Mouse (Mus musculus) forebrain, embryonic 10.5 days (tissue): ENCODE data around the gene Uqcrc1. TPM values are rescaled to one million over a fixed set of nuclear protein-coding genes. Genes with fewer than 3 reads are reported as not detected.

ENCODE experiments used
- DNase-seq: peaks from one replicate; pipeline ENCODE4 v3.0.0-alpha.2; 2017; ENCODE audit warnings: low spot score; ENCODE audit errors: extremely low spot score
- H3K27ac ChIP-seq: fragments of 300-500 bp; sonication (generic); 2 replicates; pipeline ENCODE4 v1.5.1; 2016; ENCODE audit warnings: mild to moderate bottlenecking
- H3K27me3 ChIP-seq: fragments of 300-500 bp; sonication (generic); 2 replicates; pipeline ENCODE4 v1.6.1; 2016; ENCODE audit warnings: mild to moderate bottlenecking; ENCODE audit not compliant: poor library complexity, severe bottlenecking
- H3K36me3 ChIP-seq: fragments of 300-500 bp; sonication (generic); replicated peaks from 2 replicates; pipeline ENCODE4 v1.6.1; 2016; ENCODE audit warnings: mild to moderate bottlenecking, moderate library complexity
- H3K4me1 ChIP-seq: fragments of 300-500 bp; sonication (generic); 2 replicates; pipeline ENCODE4 v1.6.1; 2016
- H3K4me3 ChIP-seq: fragments of 300-500 bp; sonication (generic); 2 replicates; pipeline ENCODE4 v1.5.1; 2016; ENCODE audit warnings: mild to moderate bottlenecking, moderate library complexity
- H3K9me3 ChIP-seq: fragments of 300-500 bp; sonication (generic); 2 replicates; pipeline ENCODE4 v1.6.1; 2016; ENCODE audit warnings: mild to moderate bottlenecking, moderate library complexity
- WGBS: fragments of 180-500 bp; shearing (Covaris S2); methylation state at CpG from one replicate; pipeline ENCODE4 v1.1.7; 2016; 5-methylcytosine and 5-hydroxymethylcytosine counted together
- microRNA counts: library from miRNA; unstranded; fragments of <30 nt; microRNA quantifications from one replicate; lab custom pipeline; 2017
- microRNA-seq: library from miRNA; unstranded; fragments of <30 nt; microRNA quantifications from one replicate; pipeline ENCODE4, GENCODE M21; 2017
- polyA plus RNA-seq: library from polyadenylated mRNA; unstranded; fragments of >200 nt; fragmentation: Nextera tagmentation; extraction: Ambion mirVana; gene quantifications from 2 replicates; pipeline ENCODE4 v1.2.1, GENCODE M21; 2016

The Uqcrc1 gene
- polyA plus RNA-seq, 1 experiment from 2014 or later: 468 TPM

DNA sequence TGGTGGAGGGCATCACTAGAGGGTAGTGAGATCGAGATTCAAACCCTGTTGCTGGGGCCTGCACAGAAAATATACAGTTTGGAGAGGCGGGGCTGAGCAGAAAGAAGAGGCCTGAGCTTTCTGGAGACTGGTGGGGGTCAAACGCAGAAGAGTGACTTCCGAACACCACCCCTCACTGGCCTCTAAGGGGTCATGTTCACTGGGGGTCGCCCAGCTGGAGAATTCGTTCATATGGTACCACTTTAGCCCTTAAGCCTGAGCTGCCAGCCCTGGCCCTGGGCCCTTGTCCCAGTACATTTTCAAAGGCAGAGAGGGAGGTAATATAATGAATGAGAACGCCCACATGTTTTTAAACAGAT is 54.0 kb downstream of the Uqcrc1 start:
- 63% methylated on average over 7 of the region's 7 CpGs for WGBS
- H3K4me1 ChIP-seq: peaks cover 49% of the 10 kb centered on the region
- H3K4me3 ChIP-seq: no peak overlapping the region

DNA sequence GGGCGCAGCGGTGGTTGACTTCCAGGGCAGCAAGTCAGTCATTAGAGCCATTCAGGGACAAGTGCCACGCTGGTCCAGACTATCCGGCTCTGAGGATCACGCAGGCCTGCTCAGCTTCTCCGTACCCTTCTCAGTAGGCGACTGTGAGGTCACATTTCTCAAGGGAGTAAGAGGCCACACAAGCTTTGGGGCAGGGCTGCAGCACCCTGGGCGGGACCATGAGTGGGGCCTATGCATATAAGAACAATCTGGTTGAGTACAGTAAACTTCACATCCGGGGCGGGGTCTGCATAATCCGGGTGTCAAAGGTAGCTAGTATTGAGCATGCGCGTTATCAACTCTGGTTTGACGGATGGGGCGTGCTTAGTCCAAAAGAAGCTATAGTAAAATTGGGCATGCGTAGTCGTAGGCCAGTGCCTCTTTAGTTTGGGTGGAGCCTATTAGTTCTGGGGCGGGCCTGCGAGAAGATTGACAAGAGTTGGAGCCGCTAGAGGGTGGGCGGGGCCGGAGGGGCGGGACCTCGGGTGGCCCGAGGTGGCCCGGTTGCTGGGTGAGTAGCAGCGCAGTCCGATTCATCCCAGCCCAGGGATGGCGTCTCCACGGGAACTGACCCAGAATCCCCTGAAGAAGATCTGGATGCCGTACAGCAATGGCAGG is 55.1 kb downstream of the Uqcrc1 start, which contains the start of gene Pfkfb4:
TSS of gene Pfkfb4 (plus strand) at position 351 of the 657 bp plus-strand sequence.
- H3K4me3 ChIP-seq: peak within 1 kb of the TSS; percentile 67
- peak; percentile 94 for DNase-seq
- 2% methylated on average over 31 of the region's 31 CpGs for WGBS
- H3K27ac ChIP-seq: peak within 1 kb of the TSS; percentile 90
- H3K9me3 ChIP-seq: no peaks in the 10 kb centered on the region
- H3K27me3 ChIP-seq: no peaks in the 10 kb centered on the region
- no peaks in the 10 kb centered on the region for H3K36me3 ChIP-seq
- H3K4me1 ChIP-seq: peaks cover 57% of the 10 kb centered on the region

More for the DNA sequence above, 54.0 kb downstream of the Uqcrc1 start:
- Histone ChIP-seq H3K27me3 (no peaks in the 10 kb centered on the region), H3K9me3 (no peaks in the 10 kb centered on the region), H3K36me3 (no peaks in the 10 kb centered on the region), H3K27ac (0 out of 2 replicates have a peak overlapping the region, but pooled peaks have one; percentile 49)
- no peak for DNase-seq

DNA sequence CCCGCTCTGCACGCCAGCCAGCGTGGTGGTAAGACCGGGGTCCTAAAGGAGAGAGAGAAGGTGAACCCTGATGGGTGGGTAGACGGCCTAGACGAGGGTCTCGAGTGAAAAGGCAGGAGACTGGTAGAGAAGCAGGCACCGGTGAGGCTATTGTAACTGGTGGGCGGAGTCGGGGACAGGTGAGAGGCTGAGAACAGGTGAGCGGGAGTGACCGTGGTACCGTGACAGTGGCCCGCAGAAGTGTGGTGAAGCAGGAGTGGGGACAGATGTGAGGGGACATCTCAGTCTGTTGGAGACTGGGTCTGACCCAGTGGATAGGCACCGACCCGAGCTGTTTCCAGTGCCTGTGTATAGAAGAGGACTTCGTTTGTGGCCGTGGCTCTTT is 55.6 kb downstream of the Uqcrc1 start:
- Histone ChIP-seq H3K4me3 (peak overlapping the region; percentile 67), H3K9me3 (no peaks in the 10 kb centered on the region), H3K4me1 (peaks cover 57% of the 10 kb centered on the region), H3K27me3 (no peaks in the 10 kb centered on the region), H3K27ac (peak overlapping the region; percentile 90), H3K36me3 (no peaks in the 10 kb centered on the region)
- WGBS: 12% methylated on average over 18 of the region's 18 CpGs
- DNase-seq: no peak

GRCm38 (mm10) chr9:108992620-108993361 is 56.4 kb downstream of the Uqcrc1 start:
- DNase-seq: no peak
- H3K27me3 ChIP-seq: no peaks in the 10 kb centered on the region
- no peaks in the 10 kb centered on the region for H3K36me3 ChIP-seq
- 87% methylated on average over 9 of the region's 9 CpGs for WGBS
- H3K4me1 ChIP-seq: peaks cover 54% of the 10 kb centered on the region
- H3K4me3 ChIP-seq: peak overlapping the region; percentile 67
- H3K9me3 ChIP-seq: no peaks in the 10 kb centered on the region
- H3K27ac ChIP-seq: no peak overlapping the region

GRCm38 (mm10) chr9:108996411-108996810 is 60.0 kb downstream of the Uqcrc1 start:
- Histone ChIP-seq H3K27ac (no peak overlapping the region), H3K36me3 (no peaks in the 10 kb centered on the region), H3K27me3 (no peaks in the 10 kb centered on the region), H3K4me3 (no peak overlapping the region), H3K9me3 (no peaks in the 10 kb centered on the region), H3K4me1 (peaks cover 29% of the 10 kb centered on the region)
- DNase-seq: no peak
- 85% methylated on average over 9 of the region's 9 CpGs for WGBS

DNA sequence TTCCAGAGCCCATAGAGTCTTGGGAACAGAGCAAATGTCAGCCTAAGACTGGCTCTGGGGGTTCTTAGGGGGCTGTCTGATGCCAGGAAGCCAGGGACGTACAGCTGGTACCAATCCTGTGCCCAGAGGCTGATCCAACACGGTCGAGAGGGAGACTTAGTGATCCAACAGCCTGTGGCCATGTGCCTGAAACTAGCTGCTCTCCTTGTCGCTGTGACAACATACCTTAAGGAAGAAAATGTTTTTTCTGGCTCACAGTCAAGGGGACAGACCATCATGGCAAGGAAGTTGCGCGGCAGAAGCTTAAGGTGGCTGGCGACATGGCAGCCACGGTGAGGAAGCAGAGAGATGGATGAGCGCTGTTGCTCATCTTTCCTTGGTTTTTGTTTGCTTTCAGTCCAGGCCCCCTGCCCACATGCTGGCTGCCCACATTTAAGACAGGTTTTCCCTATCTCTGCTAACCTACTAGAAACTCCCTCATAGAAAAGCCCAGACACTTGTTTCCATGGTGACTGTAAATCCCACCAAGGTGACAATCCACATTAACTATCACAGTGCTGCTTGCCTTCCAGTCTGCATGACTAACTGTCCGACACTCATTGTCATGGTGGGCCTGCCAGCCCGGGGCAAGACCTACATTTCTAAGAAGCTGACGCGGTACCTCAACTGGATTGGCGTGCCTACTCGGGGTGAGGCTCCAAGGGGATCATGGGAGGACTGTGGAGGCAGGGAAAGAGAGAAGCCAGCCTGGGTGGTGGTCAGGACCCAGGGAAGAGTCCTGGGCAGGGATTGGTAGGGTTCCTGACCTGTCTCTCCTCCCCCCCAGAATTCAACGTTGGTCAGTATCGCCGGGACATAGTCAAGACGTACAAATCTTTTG is 62.1 kb downstream of the Uqcrc1 start:
- WGBS: 86% methylated on average over 19 of the region's 19 CpGs

DNA sequence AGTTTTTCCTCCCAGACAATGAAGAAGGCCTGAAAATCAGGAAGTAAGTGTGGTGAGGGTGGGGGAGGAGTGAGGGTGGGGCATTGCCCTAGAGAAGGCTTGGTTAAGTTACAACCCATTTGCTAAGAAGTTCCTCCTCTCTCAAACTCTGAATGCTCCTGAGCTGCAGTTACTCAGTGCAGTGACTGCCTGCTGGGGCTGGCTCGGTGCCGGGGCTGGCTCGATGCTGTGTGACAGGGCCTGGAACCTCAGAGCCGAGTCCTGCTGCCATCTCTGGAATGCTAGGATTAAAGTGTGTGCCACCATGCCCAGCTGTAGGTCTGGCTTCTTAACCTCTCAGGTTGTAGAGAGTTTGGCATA is 62.7 kb downstream of the Uqcrc1 start:
- Histone ChIP-seq H3K27me3 (no peaks in the 10 kb centered on the region), H3K36me3 (no peaks in the 10 kb centered on the region), H3K9me3 (no peaks in the 10 kb centered on the region), H3K4me3 (no peak overlapping the region), H3K4me1 (peaks cover 18% of the 10 kb centered on the region), H3K27ac (no peak overlapping the region)
- WGBS: 90% methylated on average over 4 of the region's 4 CpGs
- DNase-seq: no peak

More for the DNA sequence above, 62.1 kb downstream of the Uqcrc1 start:
- Histone ChIP-seq H3K4me1 (peaks cover 20% of the 10 kb centered on the region), H3K27me3 (no peaks in the 10 kb centered on the region), H3K36me3 (no peaks in the 10 kb centered on the region), H3K27ac (no peak overlapping the region), H3K4me3 (no peak overlapping the region), H3K9me3 (no peaks in the 10 kb centered on the region)
- DNase-seq: no peak

MicroRNAs within 50 kb of the gene (microRNA counts, 519-probe panel; counts per million panel counts)
- microRNA mmu-miR-711 (lab: Ali Mortazavi, UCI): 341 counts per million, percentile 65 among the panel's probes with 10 or more counts

Small RNA genes lying within 50 kb of the gene (microRNA-seq; reads per million reads assigned to microRNA genes)
- not detected for gene Mir711

Other genes with a start within 250 kb of the Uqcrc1 start
- gene Prkar2a, start 247.3 kb upstream of the Uqcrc1 start, polyA plus RNA-seq: 28.5 and 30.1 TPM in 2 replicates
- gene Ip6k2, start 152.8 kb upstream of the Uqcrc1 start, polyA plus RNA-seq: 78.3 and 89.3 TPM in 2 replicates
- 14.1 and 18.8 TPM in 2 replicates for gene Nckipsd, start 128.3 kb upstream of the Uqcrc1 start, polyA plus RNA-seq
- 1.5 and 2.1 TPM in 2 replicates for gene Celsr3, start 110.3 kb upstream of the Uqcrc1 start, polyA plus RNA-seq
- 11.5 and 11.6 TPM in 2 replicates for gene Slc26a6, start 83.3 kb upstream of the Uqcrc1 start, polyA plus RNA-seq
- gene Tmem89, start 22.0 kb upstream of the Uqcrc1 start, polyA plus RNA-seq: not detected in 2 replicates
- gene Col7a1, start 17.0 kb downstream of the Uqcrc1 start, polyA plus RNA-seq: 1.5 and 2.3 TPM in 2 replicates
- not detected in 2 replicates for gene Ucn2, start 49.4 kb downstream of the Uqcrc1 start, polyA plus RNA-seq
- 10.5 and 12.4 TPM in 2 replicates for gene Pfkfb4, start 55.1 kb downstream of the Uqcrc1 start, polyA plus RNA-seq
- 29.7 and 31.5 TPM in 2 replicates for gene Shisa5, start 101.9 kb downstream of the Uqcrc1 start, polyA plus RNA-seq
- gene Trex1, start 123.1 kb downstream of the Uqcrc1 start, polyA plus RNA-seq: 7.6 and 9.1 TPM in 2 replicates
- 34.9 and 35.0 TPM in 2 replicates for gene Atrip, start 137.5 kb downstream of the Uqcrc1 start, polyA plus RNA-seq
- 13.3 and 14.7 TPM in 2 replicates for gene Ccdc51, start 145.9 kb downstream of the Uqcrc1 start, polyA plus RNA-seq
- gene Tma7, start 146.0 kb downstream of the Uqcrc1 start, polyA plus RNA-seq: 793 and 804 TPM in 2 replicates
- 27.0 and 28.9 TPM in 2 replicates for gene Plxnb1, start 158.8 kb downstream of the Uqcrc1 start, polyA plus RNA-seq
- not detected in 2 replicates for gene Fbxw21, start 225.4 kb downstream of the Uqcrc1 start, polyA plus RNA-seq